Mouse (Mus musculus): ENCODE measurements at regions not wholly inside any gene's neighbourhood (a gene's known extent, or its start where the extent isn't known, plus 50 kb on each side); places are given as distances from the start of the nearest gene placed in this dataset.
A peak's percentile ranks its signal among the peaks of the same experiment; 100 is the strongest.

- DNase-seq (ENCODE audit: low spot score in 2 of 2), result no peak
These were observed 74.0 kb downstream of the Adamts15 start for GRCm38 (mm10) chr9:30848249-30848648.

- DNase-seq (ENCODE audit: low spot score in 2 of 2), result no peak
These were observed 76.5 kb downstream of the Adamts15 start for GRCm38 (mm10) chr9:30845609-30846290.

- DNase-seq (ENCODE audit: low spot score in 2 of 2), result peak in 1 of 2 experiments; percentile 11
These were observed 78.1 kb downstream of the Adamts15 start for GRCm38 (mm10) chr9:30844079-30844563.

- DNase-seq (ENCODE audit: low spot score in 2 of 2), result no peak
These were observed 87.3 kb downstream of the Adamts15 start for GRCm38 (mm10) chr9:30834908-30835307.

- DNase-seq (ENCODE audit: low spot score in 2 of 2), result no peak
These were observed 87.7 kb downstream of the Adamts15 start for GRCm38 (mm10) chr9:30834565-30834905.

GRCm38 (mm10) chr9:30833836-30834564 is 88.3 kb downstream of the Adamts15 start:
- no peak for DNase-seq (ENCODE audit: low spot score in 2 of 2)

- DNase-seq (ENCODE audit: low spot score in 2 of 2), result no peak
These were observed 92.9 kb downstream of the Adamts15 start for GRCm38 (mm10) chr9:30829158-30829870.

- DNase-seq (ENCODE audit: low spot score in 2 of 2), result no peak
These were observed 94.5 kb downstream of the Adamts15 start for GRCm38 (mm10) chr9:30827780-30828179.

- DNase-seq (ENCODE audit: low spot score in 2 of 2), result no peak
These were observed 98.1 kb downstream of the Adamts15 start for GRCm38 (mm10) chr9:30824056-30824625.

GRCm38 (mm10) chr9:30820806-30821375 is 101.4 kb downstream of the Adamts15 start:
- no peak for DNase-seq (ENCODE audit: low spot score in 2 of 2)

- DNase-seq (ENCODE audit: low spot score in 2 of 2), result no peak
These were observed 109.0 kb downstream of the Adamts15 start for GRCm38 (mm10) chr9:30813246-30813645.

GRCm38 (mm10) chr9:30810843-30811242 is 111.4 kb downstream of the Adamts15 start:
- no peak for DNase-seq (ENCODE audit: low spot score in 2 of 2)

GRCm38 (mm10) chr9:30810290-30810689 is 112.0 kb downstream of the Adamts15 start:
- no peak for DNase-seq (ENCODE audit: low spot score in 2 of 2)

- no peak for DNase-seq (ENCODE audit: low spot score in 2 of 2)
These were observed 113.3 kb downstream of the Adamts15 start for GRCm38 (mm10) chr9:30808863-30809491.

- DNase-seq (ENCODE audit: low spot score in 2 of 2), result no peak
These were observed 118.3 kb downstream of the Adamts15 start for GRCm38 (mm10) chr9:30803755-30804532.

GRCm38 (mm10) chr9:30802826-30803225 is 119.4 kb downstream of the Adamts15 start:
- no peak for DNase-seq (ENCODE audit: low spot score in 2 of 2)

GRCm38 (mm10) chr9:30794701-30795407 is 127.4 kb downstream of the Adamts15 start:
- no peak for DNase-seq (ENCODE audit: low spot score in 2 of 2)

- no peak for DNase-seq (ENCODE audit: low spot score in 2 of 2)
These were observed 141.0 kb downstream of the Adamts15 start for GRCm38 (mm10) chr9:30781221-30781620.

- no peak for DNase-seq (ENCODE audit: low spot score in 2 of 2)
These were observed 144.4 kb downstream of the Adamts15 start for GRCm38 (mm10) chr9:30777816-30778215.

GRCm38 (mm10) chr9:30775161-30775560 is 147.1 kb downstream of the Adamts15 start:
- no peak for DNase-seq (ENCODE audit: low spot score in 2 of 2)

Measured in left cerebral cortex, adult 8-10 months (tissue).